Mouse (Mus musculus) forebrain, postnatal 0 days (tissue): ENCODE results near the gene Eps8. TPM values are rescaled to one million over a fixed set of nuclear protein-coding genes. Genes with fewer than 3 reads are reported as not detected.
A peak's percentile ranks its signal among the peaks of the same experiment; 100 is the strongest.
"Not testable (repeated sequence)": the region's sequence is repeated elsewhere in the genome, so short reads cannot be mapped to it uniquely, and the experiment has no call there.

Source experiments
- ATAC-seq: fragments of 200-750 bp; cut with Nextera tagmentation; 2 replicates; pipeline ENCODE4 v1.8.0; 2017; ENCODE audit warnings: mild to moderate bottlenecking, moderate library complexity
- DNase-seq: peaks from one replicate; pipeline ENCODE4 v3.0.0-alpha.2; 2015
- H3K27ac ChIP-seq: fragments of 300-500 bp; sonication (generic); 2 replicates; pipeline ENCODE4 v1.5.1; 2014; ENCODE audit warnings: low read depth, mild to moderate bottlenecking, antibody characterized with exemption, low read length, moderate library complexity, mixed read lengths
- H3K27me3 ChIP-seq: fragments of 300-500 bp; sonication (generic); 2 replicates; pipeline ENCODE4 v1.6.1; 2014; ENCODE audit warnings: mild to moderate bottlenecking, low read length, mixed read lengths; ENCODE audit not compliant: insufficient read depth
- H3K36me3 ChIP-seq: fragments of 300-500 bp; sonication (generic); 2 replicates; pipeline ENCODE4 v1.6.1; 2014; ENCODE audit warnings: mild to moderate bottlenecking, moderate library complexity; ENCODE audit not compliant: insufficient read depth
- H3K4me1 ChIP-seq: fragments of 300-500 bp; sonication (generic); 2 replicates; pipeline ENCODE4 v1.6.1; 2014; ENCODE audit warnings: antibody characterized with exemption; ENCODE audit not compliant: insufficient read depth
- H3K4me2 ChIP-seq: fragments of 300-500 bp; sonication (generic); 2 replicates; pipeline ENCODE4 v1.6.1; 2014; ENCODE audit warnings: low read depth, mild to moderate bottlenecking, moderate library complexity
- H3K4me3 ChIP-seq: fragments of 300-500 bp; sonication (generic); 2 replicates; pipeline ENCODE4 v1.5.1; 2014; ENCODE audit warnings: low read depth, low read length, mixed read lengths
- H3K9ac ChIP-seq: fragments of 300-500 bp; sonication (generic); 2 replicates; pipeline ENCODE4 v1.6.1; 2014; ENCODE audit warnings: mild to moderate bottlenecking
- H3K9me3 ChIP-seq: fragments of 300-500 bp; sonication (generic); 2 replicates; pipeline ENCODE4 v1.6.1; 2016; ENCODE audit warnings: low read length
- CTCF ChIP-seq: sonication (generic); IDR thresholded peaks from 2 replicates; pipeline ENCODE4 v1.5.1; 2016; ENCODE audit warnings: antibody characterized with exemption, control low read depth, low read depth
- WGBS: fragments of 180-500 bp; shearing (Covaris S2); extraction: QIAGEN DNeasy Blood & Tissue Kit; methylation state at CpG from one replicate; pipeline ENCODE4 v1.1.7; 2014; 5-methylcytosine and 5-hydroxymethylcytosine counted together
- polyA plus RNA-seq: library from polyadenylated mRNA; unstranded; fragments of >200 nt; fragmentation: Nextera tagmentation; extraction: Ambion mirVana; gene quantifications from 2 replicates; pipeline ENCODE4 v1.2.1, GENCODE M21; 2015
- total RNA-seq: library from RNA; depleted of rRNA; stranded (reverse); fragments of >200 nt; gene quantifications from 2 replicates; pipeline ENCODE4 v1.2.3, GENCODE M21; 2014

Eps8 gene
- total and polyA plus RNA-seq, 2 experiments from 2014 or later: 23.7 to 26.0 TPM

- Histone ChIP-seq H3K4me1 (no peaks in the 10 kb centered on the region), H3K9ac (no peak overlapping the region), H3K4me3 (no peak overlapping the region), H3K36me3 (no peaks in the 10 kb centered on the region), H3K27me3 (no peaks in the 10 kb centered on the region), H3K4me2 (no peak overlapping the region), H3K9me3 (no peaks in the 10 kb centered on the region), H3K27ac (no peak overlapping the region)
- ATAC-seq (no peak), DNase-seq (no peak)
- WGBS: 79% methylated on average over 6 of the region's 6 CpGs
- no peak for TF ChIP-seq CTCF
These were observed 167.2 kb downstream of the Eps8 start for GRCm38 (mm10) chr6:137487443-137487842.

GRCm38 (mm10) chr6:137482891-137483290 is 171.8 kb downstream of the Eps8 start:
- ATAC-seq: peak; percentile 83
- no peak for DNase-seq
- Histone ChIP-seq H3K4me1 (no peaks in the 10 kb centered on the region), H3K36me3 (peaks cover 5% of the 10 kb centered on the region; the same call in 1 of the 2 replicates), H3K9ac (no peak overlapping the region), H3K4me2 (no peak overlapping the region), H3K27me3 (no peaks in the 10 kb centered on the region), H3K4me3 (no peak overlapping the region), H3K9me3 (no peaks in the 10 kb centered on the region), H3K27ac (no peak overlapping the region; the same call in 1 of the 2 replicates)
- TF ChIP-seq CTCF: no peak
- WGBS: 46% methylated on average over 7 of the region's 7 CpGs

GRCm38 (mm10) chr6:137475695-137476094 is 179.0 kb downstream of the Eps8 start:
- not testable (repeated sequence) for H3K4me2 ChIP-seq, H3K9ac ChIP-seq, H3K9me3 ChIP-seq, H3K4me3 ChIP-seq, H3K27ac ChIP-seq, H3K4me1 ChIP-seq, H3K27me3 ChIP-seq, H3K36me3 ChIP-seq, ATAC-seq, DNase-seq
- 96% methylated on average over 5 of the region's 5 CpGs for WGBS

GRCm38 (mm10) chr6:137473433-137473832 is 181.2 kb downstream of the Eps8 start:
- Histone ChIP-seq H3K36me3 (no peaks in the 10 kb centered on the region), H3K4me1 (0 out of 2 replicates have a peak, but pooled peaks cover 6% of the 10 kb centered on the region), H3K27ac (no peak overlapping the region), H3K4me3 (no peak overlapping the region), H3K9ac (no peak overlapping the region), H3K27me3 (no peaks in the 10 kb centered on the region), H3K9me3 (no peaks in the 10 kb centered on the region), H3K4me2 (no peak overlapping the region)
- WGBS: 77% methylated on average over 1 of the region's 1 CpGs
- ATAC-seq (no peak), DNase-seq (no peak)
- no peak for TF ChIP-seq CTCF

- H3K4me3 ChIP-seq: no peak overlapping the region
- 32% methylated on average over 9 of the region's 9 CpGs for WGBS
- no peak overlapping the region for H3K9ac ChIP-seq
- H3K9me3 ChIP-seq: no peaks in the 10 kb centered on the region
- DNase-seq: peak; percentile 30
- no peak for TF ChIP-seq CTCF
- H3K36me3 ChIP-seq: no peaks in the 10 kb centered on the region
- H3K27me3 ChIP-seq: no peaks in the 10 kb centered on the region
- ATAC-seq: peak; percentile 10; the same call in 1 of the 2 replicates
- no peak overlapping the region for H3K27ac ChIP-seq
- H3K4me2 ChIP-seq: no peak overlapping the region
- 0 out of 2 replicates have a peak, but pooled peaks cover 6% of the 10 kb centered on the region for H3K4me1 ChIP-seq
These were observed 182.5 kb downstream of the Eps8 start for GRCm38 (mm10) chr6:137472129-137472528.

GRCm38 (mm10) chr6:137470901-137471598 is 183.6 kb downstream of the Eps8 start:
- WGBS: 11% methylated on average over 11 of the region's 11 CpGs
- Histone ChIP-seq H3K4me2 (peak overlapping the region; percentile 10; the same call in 1 of the 2 replicates), H3K36me3 (no peaks in the 10 kb centered on the region), H3K27me3 (no peaks in the 10 kb centered on the region), H3K4me1 (0 out of 2 replicates have a peak, but pooled peaks cover 6% of the 10 kb centered on the region), H3K9ac (no peak overlapping the region), H3K4me3 (no peak overlapping the region), H3K27ac (peak overlapping the region; percentile 35), H3K9me3 (no peaks in the 10 kb centered on the region)
- no peak for TF ChIP-seq CTCF
- peak; percentile 86 for ATAC-seq
- peak; percentile 85 for DNase-seq

GRCm38 (mm10) chr6:137469541-137469940 is 185.1 kb downstream of the Eps8 start:
- H3K36me3 ChIP-seq: no peaks in the 10 kb centered on the region
- WGBS: 96% methylated on average over 4 of the region's 4 CpGs
- H3K27ac ChIP-seq: no peak overlapping the region
- no peak overlapping the region for H3K9ac ChIP-seq
- 0 out of 2 replicates have a peak, but pooled peaks cover 6% of the 10 kb centered on the region for H3K4me1 ChIP-seq
- H3K4me3 ChIP-seq: no peak overlapping the region
- TF ChIP-seq CTCF: no peak
- H3K9me3 ChIP-seq: no peaks in the 10 kb centered on the region
- H3K27me3 ChIP-seq: no peaks in the 10 kb centered on the region
- no peak for ATAC-seq
- H3K4me2 ChIP-seq: no peak overlapping the region
- no peak for DNase-seq
